Mouse (Mus musculus) inflammation-experienced regulatory T-cells (primary cell): ENCODE measurements around the gene Acrv1. TPM values are rescaled to one million over a fixed set of nuclear protein-coding genes. Genes with fewer than 3 reads are reported as not detected.

Experiments
- polyA plus RNA-seq, 2 experiments: library from polyadenylated mRNA; unstranded; fragments of 100-300 nt; shearing (Covaris generic); gene quantifications; one replicate each; pipeline ENCODE4 v1.2.1; 2017

Gene Acrv1
- polyA plus RNA-seq: not detected

GRCm38 (mm10) chr9:36692920-36693319 is at the start of gene Acrv1:
TSS of gene Acrv1 (plus strand) at chr9:36693220.

GRCm38 (mm10) chr9:36643276-36643675 is 49.7 kb upstream of the Acrv1 start, which contains the start of gene A630095E13Rik:
TSS of gene A630095E13Rik (minus strand) at chr9:36643376.

GRCm38 (mm10) chr9:36727034-36727755 is 34.2 kb downstream of the Acrv1 start, which contains the start of gene Chek1:
TSS of gene Chek1 (minus strand) at chr9:36727065.

Other genes starting within 250 kb of the Acrv1 start
- gene Gm9513, start 217.6 kb upstream of the Acrv1 start, polyA plus RNA-seq: not detected
- under 1 TPM in 1 of 2 experiments, not detected in 1; 0.32 TPM for gene Gm5615, start 151.3 kb upstream of the Acrv1 start, polyA plus RNA-seq
- not detected for gene Gm17689, start 110.6 kb upstream of the Acrv1 start, polyA plus RNA-seq
- gene A630095E13Rik, start 49.8 kb upstream of the Acrv1 start, polyA plus RNA-seq: not detected
- 1 to 10 TPM; 2.0 to 6.4 TPM for gene Chek1, start 33.8 kb downstream of the Acrv1 start, polyA plus RNA-seq
- 100 to 1,000 TPM; 204 to 225 TPM for gene Stt3a, start 74.5 kb downstream of the Acrv1 start, polyA plus RNA-seq
- 10 to 100 TPM; 64.8 to 76.0 TPM for gene Ei24, start 104.2 kb downstream of the Acrv1 start, polyA plus RNA-seq
- 1 to 10 TPM in 1 of 2 experiments, under 1 TPM in 1; 0.37 to 3.0 TPM for gene Fez1, start 128.6 kb downstream of the Acrv1 start, polyA plus RNA-seq